Mouse (Mus musculus): Measurements from ENCODE around the gene Nufip1.
"Not testable (repeated sequence)": the region's sequence is repeated elsewhere in the genome, so short reads cannot be mapped to it uniquely, and the experiment has no call there.

Nufip1 gene

GRCm38 (mm10) chr14:76145248-76145647 is 34.6 kb downstream of the Nufip1 start:
- DNase-seq (ENCODE audit: low spot score), result no peak

GRCm38 (mm10) chr14:76145868-76146267 is 35.2 kb downstream of the Nufip1 start:
- DNase-seq (ENCODE audit: low spot score), result no peak

- DNase-seq (ENCODE audit: low spot score), result no peak
Observed at GRCm38 (mm10) chr14:76147061-76147460, 36.4 kb downstream of the Nufip1 start.

- no peak for DNase-seq (ENCODE audit: low spot score)
Observed at GRCm38 (mm10) chr14:76148294-76148693, 37.6 kb downstream of the Nufip1 start.

GRCm38 (mm10) chr14:76149531-76150179 is 39.0 kb downstream of the Nufip1 start:
- DNase-seq (ENCODE audit: low spot score), result no peak

GRCm38 (mm10) chr14:76150499-76150898 is 39.8 kb downstream of the Nufip1 start:
- DNase-seq (ENCODE audit: low spot score), result no peak

- no peak for DNase-seq (ENCODE audit: low spot score)
Observed at GRCm38 (mm10) chr14:76151011-76151410, 40.3 kb downstream of the Nufip1 start.

- no peak for DNase-seq (ENCODE audit: low spot score)
Observed at GRCm38 (mm10) chr14:76151820-76152161, 41.1 kb downstream of the Nufip1 start.

- peak; percentile 100 for DNase-seq (ENCODE audit: low spot score)
Observed at GRCm38 (mm10) chr14:76152162-76153002, 41.7 kb downstream of the Nufip1 start.

- peak; percentile 54 for DNase-seq (ENCODE audit: low spot score)
Observed at GRCm38 (mm10) chr14:76153003-76153675, 42.4 kb downstream of the Nufip1 start.

- DNase-seq (ENCODE audit: low spot score), result no peak
Observed at GRCm38 (mm10) chr14:76153828-76154227, 43.1 kb downstream of the Nufip1 start.

- no peak for DNase-seq (ENCODE audit: low spot score)
Observed at GRCm38 (mm10) chr14:76158192-76158785, 47.6 kb downstream of the Nufip1 start.

GRCm38 (mm10) chr14:76160580-76160979 is 49.9 kb downstream of the Nufip1 start:
- DNase-seq (ENCODE audit: low spot score), result not testable (repeated sequence)

- no peak for DNase-seq (ENCODE audit: low spot score)
Observed at GRCm38 (mm10) chr14:76164236-76164635, 53.5 kb downstream of the Nufip1 start.

GRCm38 (mm10) chr14:76164904-76165755 is 54.4 kb downstream of the Nufip1 start:
- no peak for DNase-seq (ENCODE audit: low spot score)

GRCm38 (mm10) chr14:76169876-76170466 is 59.3 kb downstream of the Nufip1 start:
- DNase-seq (ENCODE audit: low spot score), result no peak

GRCm38 (mm10) chr14:76171285-76171684 is 60.6 kb downstream of the Nufip1 start:
- no peak for DNase-seq (ENCODE audit: low spot score)

GRCm38 (mm10) chr14:76174328-76174727 is 63.6 kb downstream of the Nufip1 start:
- no peak for DNase-seq (ENCODE audit: low spot score)

- peak; percentile 48 for DNase-seq (ENCODE audit: low spot score)
Observed at GRCm38 (mm10) chr14:76175808-76176207, 65.1 kb downstream of the Nufip1 start.

GRCm38 (mm10) chr14:76177230-76177629 is 66.5 kb downstream of the Nufip1 start:
- no peak for DNase-seq (ENCODE audit: low spot score)

GRCm38 (mm10) chr14:76178447-76178846 is 67.8 kb downstream of the Nufip1 start:
- DNase-seq (ENCODE audit: low spot score), result no peak

All from retina, embryonic 14.5 days (tissue).